ENCODE assay signal across 7 mouse cellular contexts in the genomic region with DNA sequence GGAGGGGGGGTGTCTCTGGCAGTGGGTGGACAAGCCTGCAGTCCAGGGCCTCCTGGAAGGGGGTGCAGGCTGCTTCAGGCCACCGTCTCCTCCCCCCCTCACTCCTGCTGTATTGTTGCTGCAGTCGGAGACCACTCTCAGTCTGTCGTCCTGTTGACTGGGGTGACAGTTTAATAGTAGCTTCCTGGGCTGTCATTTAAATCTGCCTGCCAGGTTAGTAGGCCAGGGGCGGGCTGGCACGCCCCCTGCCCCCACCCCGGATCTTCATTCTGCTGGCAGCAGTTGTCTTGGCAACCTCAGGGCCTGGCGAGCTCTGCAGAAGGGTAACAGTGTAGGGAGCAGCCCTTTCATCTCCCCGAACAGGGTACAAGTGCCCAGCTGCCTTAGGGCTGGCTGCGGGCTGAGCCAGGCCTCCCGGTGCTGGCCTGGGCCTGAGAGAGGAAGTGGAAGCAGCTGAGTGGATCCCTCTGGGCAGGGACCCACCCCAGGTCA. TPM values are rescaled to one million over a fixed set of nuclear protein-coding genes. Genes with fewer than 3 reads are reported as not detected.
DNase-seq lines count a peak whose midpoint lies in the region; ATAC-seq and TF ChIP-seq lines count a peak whose summit lies in the region.

No protein-coding gene starts in this region.

- no peak for TF ChIP-seq CTCF in lung, postnatal 0 days (IDR thresholded peaks at IDR 0.05)
- no peak for TF ChIP-seq CTCF in olfactory bulb, adult 2 months (IDR thresholded peaks at IDR 0.05; ENCODE audit: insufficient read depth, low read depth, low read length)

- H3K9ac ChIP-seq in lung, postnatal 0 days (replicated peaks; ENCODE audit: low read depth): no peak overlapping the region
- H3K9ac ChIP-seq in forebrain, embryonic 11.5 days (ENCODE audit: low read length): peak overlapping the region; percentile 39

- WGBS in lung, postnatal 0 days: 20% methylated on average over 10 of the region's 10 CpGs
- 24% methylated on average over 10 of the region's 10 CpGs for WGBS in forebrain, embryonic 11.5 days
- 4% methylated on average over 10 of the region's 10 CpGs for WGBS in olfactory bulb, adult 2 months

- H3K36me3 ChIP-seq in lung, postnatal 0 days (ENCODE audit: insufficient read depth, low read length): no peaks in the 10 kb centered on the region
- H3K36me3 ChIP-seq in forebrain, embryonic 11.5 days (ENCODE audit: control insufficient read depth, insufficient read depth, low read length): no peaks in the 10 kb centered on the region

- no peak for DNase-seq in lung, postnatal 0 days (ENCODE audit: low spot score)
- no peak for DNase-seq in lung, postnatal 25 days (ENCODE audit: low spot score)
- peak; percentile 71 for DNase-seq in forebrain, embryonic 11.5 days (ENCODE audit: low spot score)
- DNase-seq in layer of hippocampus, postnatal 14 days (ENCODE audit: low spot score in 2 of 2): peak; percentile 67 to 83
- no peak for DNase-seq in heart, adult 9 months (ENCODE audit: low spot score in 2 of 2)

- H3K4me1 ChIP-seq in lung, postnatal 0 days (ENCODE audit: insufficient read depth, low read depth, low read length): no peaks in the 10 kb centered on the region
- peaks cover 48% of the 10 kb centered on the region for H3K4me1 ChIP-seq in forebrain, embryonic 11.5 days (replicated peaks; ENCODE audit: control insufficient read depth, insufficient read depth, low read length)
- peaks cover 93% of the 10 kb centered on the region for H3K4me1 ChIP-seq in olfactory bulb, adult 2 months (ENCODE audit: control insufficient read depth, insufficient read depth, low read length)

- H3K9me3 ChIP-seq in lung, postnatal 0 days (ENCODE audit: low read length): no peaks in the 10 kb centered on the region
- H3K9me3 ChIP-seq in forebrain, embryonic 11.5 days (ENCODE audit: control insufficient read depth, low read length): no peaks in the 10 kb centered on the region

- H3K27me3 ChIP-seq in lung, postnatal 0 days (replicated peaks; ENCODE audit: insufficient read depth, low read length): no peaks in the 10 kb centered on the region
- no peaks in the 10 kb centered on the region for H3K27me3 ChIP-seq in forebrain, embryonic 11.5 days (ENCODE audit: control insufficient read depth, insufficient read depth, low read length)

- ATAC-seq in lung, postnatal 0 days: peak; percentile 17; the same call in 1 of the 2 replicates
- ATAC-seq in forebrain, embryonic 11.5 days (replicated peaks; ENCODE audit: low FRiP score): peak; percentile 55
- ATAC-seq in inflammation-experienced regulatory T-cells, adult 6 months: no peak

- H3K4me2 ChIP-seq in lung, postnatal 0 days (replicated peaks; ENCODE audit: low read depth, low read length): no peak overlapping the region
- H3K4me2 ChIP-seq in forebrain, embryonic 11.5 days (ENCODE audit: low read depth, low read length, severe bottlenecking): no peak overlapping the region

- no peak for TF ChIP-seq EP300 in lung, postnatal 0 days (IDR thresholded peaks at IDR 0.05)

- no peak for TF ChIP-seq POLR2A in olfactory bulb, adult 2 months (IDR thresholded peaks at IDR 0.05; ENCODE audit: insufficient read depth, low read depth, low read length)

- H3K4me3 ChIP-seq in lung, postnatal 0 days (ENCODE audit: low read depth, low read length): no peak overlapping the region
- no peak overlapping the region for H3K4me3 ChIP-seq in forebrain, embryonic 11.5 days (ENCODE audit: low read depth, low read length)
- H3K4me3 ChIP-seq in olfactory bulb, adult 2 months (ENCODE audit: insufficient read depth, low read depth, low read length): no peak overlapping the region

- no peak overlapping the region for H3K27ac ChIP-seq in lung, postnatal 0 days (ENCODE audit: low read length)
- H3K27ac ChIP-seq in forebrain, embryonic 11.5 days (ENCODE audit: low read depth, low read length): peak overlapping the region; percentile 79
- peak overlapping the region; percentile 87 for H3K27ac ChIP-seq in olfactory bulb, adult 2 months (ENCODE audit: insufficient read depth, low read depth, low read length)

RNA-seq across cellular contexts. Expression of gene Lrp8, which starts 26.7 kb away (rescaled TPM):
- 0.56 TPM in 2 replicates for polyA plus RNA-seq in lung, postnatal 0 days (2015; fragmentation: Nextera tagmentation; extraction: Ambion mirVana)
- polyA plus RNA-seq in forebrain, embryonic 11.5 days (2014; fragmentation: Nextera tagmentation; extraction: Ambion mirVana): 33.9 and 36.6 TPM in 2 replicates
- total RNA-seq in layer of hippocampus, postnatal 14 days (2021): 100 to 1,000 TPM; 116 to 132 TPM
- not detected in 2 replicates for polyA plus RNA-seq in olfactory bulb, adult 2 months (2012; ENCODE audit: insufficient read depth, insufficient read length, low replicate concordance, missing spikeins)
- 1 to 10 TPM; 1.2 to 1.5 (median 1.2) TPM for polyA plus RNA-seq in inflammation-experienced regulatory T-cells, adult 6 months (2017; shearing (Covaris generic))

RNA-seq across cellular contexts. Expression of gene Magoh, which starts 50.8 kb away (rescaled TPM):
- 111 TPM in 2 replicates for polyA plus RNA-seq in lung, postnatal 0 days (2015; fragmentation: Nextera tagmentation; extraction: Ambion mirVana)
- polyA plus RNA-seq in forebrain, embryonic 11.5 days (2014; fragmentation: Nextera tagmentation; extraction: Ambion mirVana): 214 and 246 TPM in 2 replicates
- total RNA-seq in layer of hippocampus, postnatal 14 days (2021): 10 to 100 TPM; 37.4 to 40.5 TPM
- not detected in 2 replicates for polyA plus RNA-seq in olfactory bulb, adult 2 months (2012; ENCODE audit: insufficient read depth, insufficient read length, low replicate concordance, missing spikeins)
- 100 to 1,000 TPM; 115 to 162 (median 117) TPM for polyA plus RNA-seq in inflammation-experienced regulatory T-cells, adult 6 months (2017; shearing (Covaris generic))

Comparison
In these comparisons a context has a peak if more than half of its experiments do, and no peak if none do; other contexts are left out.
1. DNase-seq: peak in forebrain, embryonic 11.5 days (single experiment) and layer of hippocampus, postnatal 14 days (2 of 2); none in lung, postnatal 0 days (single experiment), lung, postnatal 25 days (single experiment) and heart, adult 9 months (0 of 2).
2. RNA of gene Magoh, which starts 50.8 kb away (polyA plus RNA-seq): 214 to 246 TPM in forebrain, embryonic 11.5 days, 115 to 162 TPM in inflammation-experienced regulatory T-cells, adult 6 months and 111 TPM in lung, postnatal 0 days; not detected in olfactory bulb, adult 2 months; every median in the first group is over 100 times any median in the second.